32 mouse cellular contexts compared by ENCODE assay signal in the genomic region with DNA sequence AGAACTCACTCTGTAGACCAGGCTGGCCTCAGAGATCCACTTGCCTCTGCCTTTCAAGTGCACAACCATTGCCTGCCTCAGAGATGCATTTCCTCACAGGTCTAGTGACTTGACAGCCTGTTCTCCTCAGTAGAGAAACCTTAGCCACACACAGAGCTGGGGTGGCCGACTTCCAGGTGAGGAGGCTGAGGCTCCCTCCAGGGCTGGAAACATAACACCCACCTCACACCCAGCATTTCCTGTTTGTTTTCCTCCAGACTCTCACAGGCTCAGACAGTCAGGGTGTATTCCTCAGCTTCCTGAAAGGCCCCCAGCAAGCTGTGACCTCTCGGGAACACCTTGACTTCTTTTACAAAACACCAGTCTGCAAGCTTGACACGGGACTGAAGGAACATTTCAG. TPM values are rescaled to one million over a fixed set of nuclear protein-coding genes. Genes with fewer than 3 reads are reported as not detected.
DNase-seq lines count a peak whose midpoint lies in the region; ATAC-seq and TF ChIP-seq lines count a peak whose summit lies in the region.
"Had no signal": no experiment of that assay in that cellular context is flagged by ENCODE, and none has a peak within 500 bp of the region (broad histone marks: within the 10 kb centered on the region; RNA-seq: fewer than 3 reads in every experiment).

No protein-coding gene starts in this region.

- H3K4me2 ChIP-seq in kidney, postnatal 0 days (ENCODE audit: low read length) = no peak overlapping the region
- no peak overlapping the region for H3K4me2 ChIP-seq in midbrain, embryonic 14.5 days (ENCODE audit: low read length)
- H3K4me2 ChIP-seq: embryonic facial prominence, embryonic 15.5 days; forebrain, embryonic 15.5 days; heart, embryonic 11.5 days had no signal

- peak; percentile 61 to 75 for DNase-seq in gastrocnemius, adult 8-10 months (ENCODE audit: low spot score in 2 of 2)
- DNase-seq in gastrocnemius, postnatal 14 days = no peak
- no peak for DNase-seq in kidney, postnatal 0 days (ENCODE audit: low spot score)
- DNase-seq in kidney, postnatal 4 days = no peak
- peak; percentile 38 for DNase-seq in CD4-positive helper T cell, adult 2 months (ENCODE audit: low read depth, low spot score)
- DNase-seq in induced T-regulatory cell, adult 2 months (ENCODE audit: low read depth) = peak; percentile 41
- DNase-seq in midbrain, embryonic 14.5 days = no peak
- DNase-seq: cerebellum, adult 8-10 months; cerebellum, postnatal 36 days; embryo, embryonic 11 days; heart, postnatal 10 days; liver; liver, postnatal 0 days; thymus, postnatal 4 days had no signal

- TF ChIP-seq CTCF in kidney, postnatal 0 days (IDR thresholded peaks at IDR 0.05; ENCODE audit: low read depth) = no peak

- ATAC-seq in kidney, postnatal 0 days (replicated peaks; ENCODE audit: low FRiP score, low read depth) = no peak
- no peak for ATAC-seq in midbrain, embryonic 14.5 days (ENCODE audit: low FRiP score, low TSS enrichment)
- ATAC-seq: forebrain, embryonic 15.5 days; hindbrain, embryonic 16.5 days; intestine, embryonic 16.5 days; liver, postnatal 0 days; lung, postnatal 0 days had no signal

- H3K36me3 ChIP-seq in kidney, postnatal 0 days (ENCODE audit: insufficient read depth, low read length) = no peaks in the 10 kb centered on the region
- no peaks in the 10 kb centered on the region for H3K36me3 ChIP-seq in midbrain, embryonic 14.5 days (ENCODE audit: control insufficient read depth, insufficient read depth, low read length)
- H3K36me3 ChIP-seq: embryonic facial prominence, embryonic 15.5 days; forebrain, embryonic 15.5 days; hindbrain, embryonic 10.5 days; limb, embryonic 10.5 days had no signal

- no peak overlapping the region for H3K9ac ChIP-seq in kidney, postnatal 0 days (ENCODE audit: low read depth, low read length)
- H3K9ac ChIP-seq in midbrain, embryonic 14.5 days (replicated peaks; ENCODE audit: low read length) = no peak overlapping the region
- H3K9ac ChIP-seq: embryonic facial prominence, embryonic 15.5 days; forebrain, embryonic 15.5 days; liver, postnatal 0 days had no signal

- H3K4me1 ChIP-seq in kidney, postnatal 0 days (replicated peaks; ENCODE audit: insufficient read depth, low read length) = no peaks in the 10 kb centered on the region
- H3K4me1 ChIP-seq in midbrain, embryonic 14.5 days (ENCODE audit: control insufficient read depth, insufficient read depth, low read length) = peaks cover 9% of the 10 kb centered on the region; the same call in 1 of the 2 replicates

- no peaks in the 10 kb centered on the region for H3K9me3 ChIP-seq in kidney, postnatal 0 days (replicated peaks; ENCODE audit: low read length)
- H3K9me3 ChIP-seq in midbrain, embryonic 14.5 days (ENCODE audit: control insufficient read depth, low read length) = no peaks in the 10 kb centered on the region
- H3K9me3 ChIP-seq: embryonic facial prominence, embryonic 15.5 days; forebrain, embryonic 15.5 days; hindbrain, embryonic 10.5 days; limb, embryonic 10.5 days had no signal

- H3K4me3 ChIP-seq in kidney, postnatal 0 days (replicated peaks; ENCODE audit: low read depth, low read length) = no peak overlapping the region
- no peak overlapping the region for H3K4me3 ChIP-seq in midbrain, embryonic 14.5 days (replicated peaks; ENCODE audit: low read depth, low read length)
- H3K4me3 ChIP-seq: embryonic facial prominence, embryonic 15.5 days; forebrain, embryonic 15.5 days; hindbrain, embryonic 10.5 days; limb, embryonic 10.5 days had no signal

- no peaks in the 10 kb centered on the region for H3K27me3 ChIP-seq in kidney, postnatal 0 days (ENCODE audit: insufficient read depth, low read length)
- H3K27me3 ChIP-seq in midbrain, embryonic 14.5 days (ENCODE audit: control insufficient read depth, insufficient read depth, low read length) = no peaks in the 10 kb centered on the region
- H3K27me3 ChIP-seq: embryonic facial prominence, embryonic 15.5 days; forebrain, embryonic 15.5 days had no signal

- intact Hi-C loops in gastrocnemius, postnatal 14 days (cut with DNase I; ENCODE audit: low total_unique reads) = no loop called here

- 14% methylated on average over 3 of the region's 3 CpGs for WGBS in kidney, postnatal 0 days
- 72% methylated on average over 3 of the region's 3 CpGs for WGBS in midbrain, embryonic 14.5 days

- H3K27ac ChIP-seq in kidney, postnatal 0 days = peak overlapping the region; percentile 34; the same call in 1 of the 2 replicates
- H3K27ac ChIP-seq in midbrain, embryonic 14.5 days (replicated peaks; ENCODE audit: low read depth, low read length) = no peak overlapping the region
- H3K27ac ChIP-seq: embryonic facial prominence, embryonic 15.5 days; forebrain, embryonic 15.5 days; hindbrain, embryonic 10.5 days; limb, embryonic 10.5 days; macrophage had no signal

RNA-seq across cellular contexts. Expression of gene Tmco4, which starts 2.5 kb away (rescaled TPM):
- total RNA-seq in gastrocnemius, adult 8-10 months (2022) = 10 to 100 TPM; 10.2 to 16.9 (median 12.0) TPM
- 1 to 10 TPM; 3.4 to 3.5 TPM for total RNA-seq in gastrocnemius, postnatal 14 days (2021)
- polyA plus RNA-seq in kidney, postnatal 0 days (2015; fragmentation: Nextera tagmentation; extraction: Ambion mirVana) = 10.2 and 10.8 TPM in 2 replicates
- 0.38 and 0.61 TPM in 2 replicates for polyA plus RNA-seq in midbrain, embryonic 14.5 days (2014; fragmentation: Nextera tagmentation; extraction: Ambion mirVana)

RNA-seq across cellular contexts. Expression of gene Rnf186, which starts 8.3 kb away (rescaled TPM):
- not detected for total RNA-seq in gastrocnemius, adult 8-10 months (2022)
- not detected for total RNA-seq in gastrocnemius, postnatal 14 days (2021)
- polyA plus RNA-seq in kidney, postnatal 0 days (2015; fragmentation: Nextera tagmentation; extraction: Ambion mirVana) = 15.9 and 17.7 TPM in 2 replicates
- not detected in 2 replicates for polyA plus RNA-seq in midbrain, embryonic 14.5 days (2014; fragmentation: Nextera tagmentation; extraction: Ambion mirVana)
- total RNA-seq: adrenal gland, postnatal 14 days; granulocyte monocyte progenitor cell, adult 5-6 weeks; heart, postnatal 10 days; layer of hippocampus, adult 18-20 months; layer of hippocampus, postnatal 14 days; left cerebral cortex, adult 8-10 months; midbrain, postnatal 0 days; neutrophil, adult 5-6 weeks had no signal
- polyA plus RNA-seq: C2C12; forebrain, embryonic 15.5 days; heart, embryonic 11.5 days; hindbrain, embryonic 10.5 days; hindbrain, embryonic 16.5 days; limb, embryonic 10.5 days; macrophage; midbrain, postnatal 0 days; testis, adult 2 months had no signal

Comparison
In these comparisons a context has a peak if more than half of its experiments do, and no peak if none do; other contexts are left out.
1. DNase-seq: peak in gastrocnemius, adult 8-10 months (2 of 2), CD4-positive helper T cell, adult 2 months (single experiment) and induced T-regulatory cell, adult 2 months (single experiment); none in gastrocnemius, postnatal 14 days (single experiment), kidney, postnatal 0 days (single experiment), kidney, postnatal 4 days (0 of 2) and midbrain, embryonic 14.5 days (single experiment).